Mouse (Mus musculus): ENCODE results near the gene Cd72.
"Not testable (repeated sequence)": the region's sequence is repeated elsewhere in the genome, so short reads cannot be mapped to it uniquely, and the experiment has no call there.

Gene Cd72
- long read RNA-seq, experiment 1, partial matches to known transcripts, result 1 of 9 reads
- long read RNA-seq, experiment 1, other reads (novel, unspliced or antisense), result 3 of 9 reads
- long read RNA-seq, experiment 2, partial matches to known transcripts, result 0 of 6 reads
- long read RNA-seq, experiment 2, other reads (novel, unspliced or antisense), result 3 of 6 reads

- intact Hi-C loops (cut with DNase I), result no loop called here
Observed at GRCm38 (mm10) chr4:43454041-43454836, at the start of gene Cd72. Gene Cd72, minus strand, starts transcription at chr4:43454628.

GRCm38 (mm10) chr4:43503506-43503905 lies 49.1 kb upstream of the Cd72 start:
- intact Hi-C loops (cut with DNase I), result no loop called here

GRCm38 (mm10) chr4:43503041-43503440 lies 48.6 kb upstream of the Cd72 start:
- intact Hi-C loops (cut with DNase I), result no loop called here

- intact Hi-C loops (cut with DNase I), result no loop called here
Observed at GRCm38 (mm10) chr4:43499407-43500333, 45.2 kb upstream of the Cd72 start, which contains the start of gene Arhgef39. Gene Arhgef39, minus strand, starts transcription at chr4:43499695.

DNA sequence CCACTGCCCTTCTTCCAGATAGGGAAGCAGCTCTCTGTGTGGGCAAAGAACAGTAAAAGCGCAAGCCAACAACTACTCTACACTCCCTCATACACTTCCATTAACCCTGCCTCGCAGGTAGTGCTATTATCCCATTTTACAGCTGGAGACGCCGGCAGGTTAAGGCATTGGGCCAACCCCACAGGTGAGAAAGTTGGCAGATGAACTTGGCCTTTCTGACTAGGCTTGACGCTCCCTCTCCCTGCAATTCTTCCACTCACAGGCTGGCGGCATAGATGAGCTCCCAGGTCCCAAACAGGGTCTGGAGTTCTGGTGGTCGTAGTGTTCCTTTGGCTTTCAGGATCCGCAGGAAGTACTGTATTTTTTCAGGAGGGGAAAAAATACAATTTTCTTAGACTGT lies 44.6 kb upstream of the Cd72 start:
- intact Hi-C loops (cut with DNase I), result no loop called here

DNA sequence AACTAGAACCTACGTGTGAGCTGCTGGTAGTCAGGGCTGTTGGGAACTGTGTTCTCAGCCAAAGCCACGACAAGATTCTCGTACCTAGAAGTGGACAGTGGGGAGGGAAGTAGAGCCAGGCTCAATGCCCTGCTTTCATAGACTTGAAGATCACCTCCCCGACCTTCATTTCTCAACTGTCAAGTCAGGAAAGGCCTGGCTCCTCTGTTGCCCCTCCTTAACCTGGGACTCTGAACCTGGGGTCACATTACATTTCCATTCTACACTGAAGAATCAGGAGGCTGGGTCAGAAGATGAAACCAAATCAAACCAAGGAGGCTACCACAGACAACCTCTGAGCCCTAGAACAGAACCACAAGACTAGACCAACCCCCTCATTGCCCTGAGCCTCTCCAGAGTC lies 43.5 kb upstream of the Cd72 start:
- intact Hi-C loops (cut with DNase I), result no loop called here

DNA sequence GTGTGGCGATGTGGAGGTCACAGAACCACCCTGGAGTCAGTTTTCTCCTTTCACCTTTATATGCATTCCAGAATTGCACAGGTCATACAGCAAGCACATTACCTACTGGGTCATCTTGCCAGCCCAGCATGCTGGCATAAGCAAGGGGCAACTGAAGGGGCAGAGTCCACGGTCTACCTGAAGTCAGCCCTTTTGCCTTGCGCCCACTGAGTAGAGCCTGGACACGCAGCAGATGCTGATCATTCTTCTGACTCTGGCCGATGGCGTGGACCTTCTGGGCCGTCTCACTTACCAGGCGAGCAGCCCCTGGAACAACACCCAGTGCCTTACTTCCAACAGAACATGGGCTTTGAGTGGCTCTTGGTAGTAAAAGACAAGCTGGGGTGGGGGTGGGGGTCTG lies 43.0 kb upstream of the Cd72 start:
- intact Hi-C loops (cut with DNase I), result no loop called here

- intact Hi-C loops (cut with DNase I), result no loop called here
Observed at GRCm38 (mm10) chr4:43496587-43496986, 42.2 kb upstream of the Cd72 start.

DNA sequence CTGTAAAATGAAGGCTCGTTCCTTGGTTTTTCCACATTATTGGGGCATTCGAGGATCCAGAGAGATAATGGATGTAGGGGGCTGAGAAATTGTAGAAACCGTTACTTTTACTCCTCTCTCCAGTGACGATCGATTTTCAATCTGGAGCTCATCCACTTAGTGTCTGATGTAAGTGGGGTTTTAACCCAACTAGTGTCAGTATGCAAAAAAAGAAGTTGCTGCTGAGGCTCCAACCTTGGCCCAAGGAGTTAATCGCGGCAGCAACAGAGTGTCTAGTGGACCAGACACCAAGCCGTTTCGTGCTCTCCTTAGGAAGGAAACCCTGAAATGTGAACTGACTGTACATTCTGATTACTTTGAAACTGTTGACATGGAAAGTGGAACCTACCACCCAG lies 39.4 kb upstream of the Cd72 start:
- intact Hi-C loops (cut with DNase I), result no loop called here

DNA sequence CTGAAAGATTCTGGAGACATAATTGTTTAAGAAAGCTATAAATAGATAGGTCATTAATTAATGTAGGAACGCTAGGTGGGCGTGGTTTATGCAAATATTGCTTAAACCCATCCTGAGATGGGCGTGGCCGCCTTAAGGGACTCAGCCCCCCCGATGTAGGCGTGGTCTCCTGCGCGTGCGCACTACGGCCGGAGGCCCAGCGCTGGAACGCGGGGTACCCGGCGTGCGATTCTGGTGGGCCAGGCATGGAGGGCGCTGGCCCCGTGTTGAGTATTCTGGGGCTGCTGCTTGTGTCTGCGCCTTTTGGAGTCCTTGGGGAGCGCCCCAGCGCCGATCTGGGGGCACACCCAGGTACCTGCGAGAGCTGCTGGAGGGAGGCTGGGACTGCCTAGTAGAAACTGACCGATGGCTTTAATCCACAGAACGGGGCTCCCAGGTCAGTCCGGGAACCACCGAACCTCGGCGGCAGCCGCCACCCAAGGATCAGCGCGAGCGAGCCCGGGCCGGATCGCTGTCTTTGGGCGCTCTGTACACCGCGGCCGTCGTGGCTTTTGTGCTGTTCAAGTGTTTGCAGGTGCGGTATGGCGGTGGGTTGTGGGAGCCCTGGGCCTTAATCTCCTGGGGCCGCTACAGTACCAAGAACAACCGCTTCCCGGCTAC lies 38.9 kb upstream of the Cd72 start:
- intact Hi-C loops (cut with DNase I), result no loop called here

- intact Hi-C loops (cut with DNase I), result no loop called here
Observed at GRCm38 (mm10) chr4:43492821-43493185, 38.4 kb upstream of the Cd72 start, which contains the start of gene Ccdc107. Gene Ccdc107, plus strand, starts transcription at chr4:43492900.

DNA sequence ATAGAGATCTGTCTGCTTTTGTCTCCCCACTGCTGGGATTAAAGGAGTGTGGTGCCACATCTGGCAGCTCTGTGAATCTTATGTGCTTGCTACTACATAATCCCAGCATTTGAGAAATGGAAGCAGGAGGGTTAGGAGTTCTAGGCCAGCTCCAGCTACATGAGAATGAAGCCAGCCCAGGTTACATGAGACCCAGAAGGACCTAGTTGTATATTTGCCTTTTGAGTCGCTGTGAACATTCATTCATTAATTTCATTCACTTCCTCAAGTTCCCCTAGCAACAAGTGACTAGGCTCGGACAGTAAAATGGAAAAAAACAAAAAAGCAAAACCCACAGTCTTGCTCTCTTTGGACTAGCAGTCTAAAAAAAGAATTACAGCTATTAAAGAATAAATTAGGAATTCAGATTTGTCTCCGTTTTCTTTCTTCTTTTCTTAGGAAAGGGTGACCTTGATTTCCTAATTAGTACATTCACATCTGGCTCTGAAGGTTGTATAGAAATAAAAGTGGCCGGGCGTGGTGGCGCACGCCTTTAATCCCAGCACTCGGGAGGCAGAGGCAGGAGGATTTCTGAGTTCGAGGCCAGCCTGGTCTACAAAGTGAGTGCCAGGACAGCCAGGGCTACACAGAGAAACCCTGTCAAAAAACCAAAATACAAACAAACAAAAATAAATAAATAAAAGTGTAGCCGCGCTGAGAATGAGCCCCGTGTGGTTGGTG lies 37.8 kb upstream of the Cd72 start:
- intact Hi-C loops (cut with DNase I), result no loop called here

- intact Hi-C loops (cut with DNase I), result no loop called here
Observed at GRCm38 (mm10) chr4:43490801-43491200, 36.4 kb upstream of the Cd72 start.

- intact Hi-C loops (cut with DNase I), result no loop called here
Observed at GRCm38 (mm10) chr4:43489611-43490010, 35.2 kb upstream of the Cd72 start.

DNA sequence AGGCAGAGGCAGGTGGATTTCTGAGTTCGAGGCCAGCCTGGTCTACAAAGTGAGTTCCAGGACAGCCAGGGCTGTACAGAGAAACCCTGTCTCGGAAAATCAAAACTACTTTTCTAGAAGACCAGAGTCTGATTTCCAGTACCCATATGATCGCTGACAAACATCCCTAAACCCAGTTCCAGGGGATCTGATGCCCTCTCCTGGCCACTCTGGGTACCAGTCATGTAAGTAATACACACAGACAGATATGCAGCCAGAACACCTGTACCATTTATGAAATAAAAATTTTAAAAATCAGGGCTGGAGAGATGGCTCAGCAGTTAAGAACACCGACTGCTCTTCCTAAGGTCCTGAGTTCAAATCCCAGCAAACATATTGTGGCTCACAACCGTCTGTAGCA lies 31.2 kb upstream of the Cd72 start:
- intact Hi-C loops (cut with DNase I), result not testable (repeated sequence)

GRCm38 (mm10) chr4:43483535-43484091 lies 29.2 kb upstream of the Cd72 start, which contains the start of gene Sit1:
Gene Sit1, minus strand, starts transcription at chr4:43483734.
- intact Hi-C loops (cut with DNase I), result no loop called here

GRCm38 (mm10) chr4:43482591-43482990 lies 28.2 kb upstream of the Cd72 start:
- intact Hi-C loops (cut with DNase I), result no loop called here

DNA sequence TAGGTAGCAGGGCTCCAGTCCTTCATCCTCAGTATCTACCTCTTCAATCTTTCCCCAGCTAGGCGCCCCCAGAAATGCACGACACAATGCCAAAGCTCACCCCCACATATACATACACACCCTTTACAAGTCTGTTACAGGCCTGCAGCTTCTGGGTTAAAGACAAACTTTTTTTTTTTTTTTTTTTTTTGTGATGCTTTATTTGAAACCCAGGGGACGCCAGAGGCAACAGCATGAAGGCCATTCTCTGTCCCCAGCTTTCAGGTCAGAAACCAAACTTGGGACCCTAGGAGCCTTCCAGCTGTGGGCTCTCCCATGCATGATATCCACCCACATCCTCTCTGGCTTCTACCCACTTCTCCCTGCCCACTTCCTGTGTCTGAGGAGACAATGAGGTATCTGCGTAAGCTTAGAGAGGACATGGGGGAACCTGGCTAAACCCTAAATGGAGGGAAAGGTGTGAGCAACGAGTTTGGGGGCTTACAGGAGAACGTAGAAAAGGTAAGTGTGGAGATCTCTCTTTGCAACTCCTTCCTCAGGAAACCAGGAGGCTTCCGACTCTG lies 27.5 kb upstream of the Cd72 start:
- intact Hi-C loops (cut with DNase I), result no loop called here

- intact Hi-C loops (cut with DNase I), result no loop called here
Observed at GRCm38 (mm10) chr4:43480985-43481384, 26.6 kb upstream of the Cd72 start.

Data from adrenal gland (tissue).